Mouse (Mus musculus) retina, embryonic 14.5 days (tissue): ENCODE measurements around the gene Ywhae.
A peak's percentile ranks its signal among the peaks of the same experiment; 100 is the strongest.

Source experiments
- DNase-seq: peaks from one replicate; pipeline ENCODE4 v3.0.0-alpha.2; 2015; ENCODE audit warnings: low spot score

Ywhae gene

GRCm38 (mm10) chr11:75737806-75738476, 5.3 kb downstream of the Ywhae start:
- DNase-seq: no peak

- no peak for DNase-seq
Observed at GRCm38 (mm10) chr11:75738477-75738821, 5.8 kb downstream of the Ywhae start.

- no peak for DNase-seq
Observed at GRCm38 (mm10) chr11:75740204-75740603, 7.5 kb downstream of the Ywhae start.

- no peak for DNase-seq
Observed at GRCm38 (mm10) chr11:75741615-75742014, 8.9 kb downstream of the Ywhae start.

GRCm38 (mm10) chr11:75744761-75745160, 12.1 kb downstream of the Ywhae start:
- no peak for DNase-seq

GRCm38 (mm10) chr11:75750537-75750936, 17.9 kb downstream of the Ywhae start:
- no peak for DNase-seq

- no peak for DNase-seq
Observed at GRCm38 (mm10) chr11:75751082-75751481, 18.4 kb downstream of the Ywhae start.

GRCm38 (mm10) chr11:75756687-75757086, 24.0 kb downstream of the Ywhae start:
- no peak for DNase-seq

- no peak for DNase-seq
Observed at GRCm38 (mm10) chr11:75758553-75758952, 25.9 kb downstream of the Ywhae start.

GRCm38 (mm10) chr11:75760785-75761184, 28.1 kb downstream of the Ywhae start:
- no peak for DNase-seq

GRCm38 (mm10) chr11:75762708-75763107, 30.0 kb downstream of the Ywhae start:
- DNase-seq: no peak

- no peak for DNase-seq
Observed at GRCm38 (mm10) chr11:75764521-75765023, 31.9 kb downstream of the Ywhae start.

GRCm38 (mm10) chr11:75765161-75765560, 32.5 kb downstream of the Ywhae start:
- no peak for DNase-seq

GRCm38 (mm10) chr11:75767014-75767413, 34.3 kb downstream of the Ywhae start:
- no peak for DNase-seq

- no peak for DNase-seq
Observed at GRCm38 (mm10) chr11:75768091-75768989, 35.7 kb downstream of the Ywhae start.

GRCm38 (mm10) chr11:75769206-75769605, 36.5 kb downstream of the Ywhae start:
- peak; percentile 88 for DNase-seq

- no peak for DNase-seq
Observed at GRCm38 (mm10) chr11:75772562-75772961, 39.9 kb downstream of the Ywhae start.

- no peak for DNase-seq
Observed at GRCm38 (mm10) chr11:75775919-75776318, 43.2 kb downstream of the Ywhae start.

GRCm38 (mm10) chr11:75781919-75782318, 49.2 kb downstream of the Ywhae start:
- DNase-seq: peak; percentile 89

- DNase-seq: no peak
Observed at GRCm38 (mm10) chr11:75783799-75784198, 51.1 kb downstream of the Ywhae start.

GRCm38 (mm10) chr11:75785897-75786296, 53.2 kb downstream of the Ywhae start:
- DNase-seq: no peak

- no peak for DNase-seq
Observed at GRCm38 (mm10) chr11:75792535-75792934, 59.9 kb downstream of the Ywhae start.

GRCm38 (mm10) chr11:75793351-75793750, 60.7 kb downstream of the Ywhae start:
- no peak for DNase-seq
